Mouse (Mus musculus): ENCODE data around the gene Tsga10ip.

The Tsga10ip gene

GRCm38 (mm10) chr19:5402293-5402692, at the start of gene Tsga10ip:
Gene Tsga10ip (minus strand): TSS chr19:5402526.
- no peak for DNase-seq

DNA sequence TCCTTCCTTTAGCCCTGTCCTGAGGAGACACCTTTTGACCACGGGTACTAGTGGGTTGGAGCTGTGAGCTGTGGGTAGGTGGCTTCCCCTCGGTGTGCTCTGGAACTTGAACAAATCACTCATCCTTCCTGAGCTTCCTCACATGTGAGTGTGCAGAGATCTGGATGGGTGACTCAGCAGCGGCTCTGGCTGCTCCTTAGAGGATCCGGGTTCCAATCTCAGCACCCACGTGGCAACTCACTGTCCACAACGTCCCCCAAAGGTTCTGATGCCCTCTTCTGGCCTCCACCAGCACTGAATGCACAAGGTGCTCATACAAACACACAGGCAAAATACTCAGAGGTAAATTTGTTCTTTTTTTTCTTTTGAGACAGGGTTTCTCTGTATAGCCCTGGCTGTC, 49.4 kb upstream of the Tsga10ip start:
- DNase-seq = no peak

GRCm38 (mm10) chr19:5449673-5450072, 47.3 kb upstream of the Tsga10ip start:
- no peak for DNase-seq

GRCm38 (mm10) chr19:5448354-5449150, 46.2 kb upstream of the Tsga10ip start:
- no peak for DNase-seq

DNA sequence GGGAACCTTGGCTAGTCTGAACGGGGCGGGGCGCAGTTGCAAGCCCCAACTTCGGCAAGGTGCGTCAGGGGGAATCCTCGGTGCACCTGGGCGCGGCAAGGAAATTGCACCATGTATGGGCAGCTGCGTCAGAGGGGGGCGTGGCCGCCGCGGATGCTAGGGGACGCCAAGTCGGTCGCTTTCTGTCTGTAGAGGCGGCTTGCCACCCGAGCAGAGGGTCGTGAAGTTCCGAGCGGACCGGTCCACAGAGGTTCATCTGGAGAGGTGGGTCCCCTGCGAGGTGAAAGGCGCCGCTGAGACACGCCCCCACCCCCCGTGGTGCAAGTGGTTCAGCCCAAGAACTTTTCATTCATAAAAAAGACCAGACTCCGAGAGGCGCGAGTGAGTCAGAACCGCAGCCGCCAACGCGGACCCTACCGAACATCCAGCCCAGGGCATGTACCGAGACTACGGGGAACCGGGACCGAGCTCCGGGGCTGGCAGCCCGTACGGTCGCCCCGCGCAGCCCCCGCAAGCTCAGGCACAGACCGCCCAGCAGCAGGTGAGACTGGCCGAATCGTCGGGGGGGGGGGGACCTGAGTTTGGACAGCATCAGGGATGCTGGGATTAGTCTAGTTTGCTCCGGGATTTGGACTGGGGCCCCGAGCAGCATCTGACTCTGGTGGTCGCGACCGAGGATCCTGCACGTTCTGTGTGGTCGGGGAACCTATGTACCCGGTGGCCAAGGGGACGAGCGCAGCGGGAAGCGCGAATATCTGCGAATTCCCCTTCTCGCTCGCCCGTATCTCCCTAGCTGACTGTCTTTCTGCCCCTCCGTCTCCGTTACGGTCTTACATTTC, 45.4 kb upstream of the Tsga10ip start, which contains the start of gene Fosl1:
Gene Fosl1 (plus strand): TSS at position 33 of the 839 bp plus-strand sequence.
- peak; percentile 74 for DNase-seq

GRCm38 (mm10) chr19:5445747-5446146, 43.4 kb upstream of the Tsga10ip start:
- no peak for DNase-seq

DNA sequence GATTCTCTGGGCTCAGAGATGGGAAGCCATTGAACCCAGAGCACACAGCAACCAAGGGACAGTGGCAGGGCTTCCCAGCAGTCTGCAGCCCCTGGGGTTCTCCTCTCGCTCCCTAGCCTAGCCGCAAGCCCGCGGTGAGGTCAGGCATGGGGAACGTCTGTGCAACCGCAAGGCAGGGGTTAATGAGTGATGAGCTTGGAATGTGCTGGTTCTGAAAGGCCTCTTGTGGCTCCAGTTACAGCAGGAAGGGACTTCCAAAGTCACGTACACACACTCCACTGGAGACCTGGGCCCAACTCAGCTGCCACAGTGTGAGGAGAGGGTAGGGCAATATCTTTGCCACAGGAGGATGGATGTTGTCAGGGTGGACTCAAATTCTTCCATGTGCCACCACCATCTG, 42.6 kb upstream of the Tsga10ip start:
- DNase-seq = no peak

- no peak for DNase-seq
These were observed 42.1 kb upstream of the Tsga10ip start for GRCm38 (mm10) chr19:5444371-5444908.

- no peak for DNase-seq
These were observed 31.6 kb upstream of the Tsga10ip start for GRCm38 (mm10) chr19:5433951-5434350.

DNA sequence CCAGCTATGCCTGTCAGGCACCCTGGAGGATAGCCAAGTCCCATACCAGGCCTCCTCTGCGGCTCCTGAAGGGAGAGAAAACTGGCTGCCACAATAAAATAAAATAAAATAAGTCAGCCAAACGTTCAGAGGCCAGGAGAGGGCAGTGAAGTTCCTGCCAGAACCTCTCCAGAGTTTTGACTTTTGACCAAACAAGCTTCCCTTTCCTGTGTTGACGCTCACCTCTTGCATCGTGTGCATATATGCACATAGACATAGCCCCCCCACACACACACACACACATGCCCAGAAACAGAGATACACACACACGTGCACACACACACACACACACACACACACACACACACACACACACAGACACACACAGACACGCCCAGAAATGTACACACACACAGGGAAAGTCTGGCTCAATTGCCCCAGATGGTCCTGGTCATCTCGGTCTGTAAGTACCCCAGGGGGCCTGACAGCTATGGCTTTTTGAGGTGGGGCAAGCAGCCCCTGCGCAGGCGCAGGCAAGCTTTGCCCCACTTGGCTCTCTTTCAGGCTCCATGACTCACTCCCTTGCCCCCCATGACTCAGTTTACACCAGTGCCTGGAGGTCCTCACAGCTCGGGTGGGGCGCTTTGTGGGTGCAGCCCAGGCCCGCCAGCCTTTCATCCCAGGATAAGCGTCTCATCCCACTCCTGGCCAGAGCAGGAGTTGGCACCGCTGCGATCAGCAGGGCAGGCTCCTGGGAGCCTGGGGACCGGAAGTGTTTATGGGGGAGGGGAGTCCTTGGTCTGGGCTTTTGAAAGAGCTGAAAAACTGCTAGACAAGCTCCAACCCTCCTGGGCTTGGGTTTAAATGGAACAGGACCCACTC, 30.9 kb upstream of the Tsga10ip start:
- DNase-seq = no peak

DNA sequence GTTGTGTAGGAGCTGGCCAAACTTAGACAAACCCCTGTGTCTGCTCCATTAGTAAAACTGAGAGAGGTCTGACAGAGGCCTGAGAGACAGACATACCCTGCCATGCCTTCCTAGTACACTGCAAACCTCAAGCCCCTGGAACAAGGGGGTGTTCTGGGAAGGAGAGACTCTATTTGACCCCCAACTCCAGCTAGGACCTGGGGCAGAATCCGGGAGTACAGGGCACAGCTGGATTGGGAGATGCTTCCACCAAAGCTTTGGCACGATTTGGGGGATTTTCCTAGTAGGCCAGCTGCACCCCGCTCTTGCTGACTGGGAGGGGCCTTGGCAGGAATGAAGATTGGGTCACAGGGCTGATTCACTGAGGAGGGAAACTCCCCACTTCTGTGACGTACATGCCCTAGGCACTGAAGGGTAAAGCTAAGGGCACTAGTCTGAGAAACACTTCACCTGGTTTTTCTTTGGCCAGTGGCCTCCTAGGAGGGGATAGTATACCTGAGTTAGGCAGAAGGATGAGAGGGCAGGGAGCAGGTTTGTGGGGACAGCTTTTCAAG, 29.7 kb upstream of the Tsga10ip start:
- no peak for DNase-seq

- DNase-seq = no peak
These were observed 28.1 kb upstream of the Tsga10ip start for GRCm38 (mm10) chr19:5430408-5430807.

- DNase-seq = peak; percentile 19
These were observed 27.5 kb upstream of the Tsga10ip start for GRCm38 (mm10) chr19:5429806-5430205.

- no peak for DNase-seq
These were observed 26.9 kb upstream of the Tsga10ip start for GRCm38 (mm10) chr19:5429219-5429618.

GRCm38 (mm10) chr19:5428083-5428482, 25.8 kb upstream of the Tsga10ip start:
- DNase-seq = no peak

DNA sequence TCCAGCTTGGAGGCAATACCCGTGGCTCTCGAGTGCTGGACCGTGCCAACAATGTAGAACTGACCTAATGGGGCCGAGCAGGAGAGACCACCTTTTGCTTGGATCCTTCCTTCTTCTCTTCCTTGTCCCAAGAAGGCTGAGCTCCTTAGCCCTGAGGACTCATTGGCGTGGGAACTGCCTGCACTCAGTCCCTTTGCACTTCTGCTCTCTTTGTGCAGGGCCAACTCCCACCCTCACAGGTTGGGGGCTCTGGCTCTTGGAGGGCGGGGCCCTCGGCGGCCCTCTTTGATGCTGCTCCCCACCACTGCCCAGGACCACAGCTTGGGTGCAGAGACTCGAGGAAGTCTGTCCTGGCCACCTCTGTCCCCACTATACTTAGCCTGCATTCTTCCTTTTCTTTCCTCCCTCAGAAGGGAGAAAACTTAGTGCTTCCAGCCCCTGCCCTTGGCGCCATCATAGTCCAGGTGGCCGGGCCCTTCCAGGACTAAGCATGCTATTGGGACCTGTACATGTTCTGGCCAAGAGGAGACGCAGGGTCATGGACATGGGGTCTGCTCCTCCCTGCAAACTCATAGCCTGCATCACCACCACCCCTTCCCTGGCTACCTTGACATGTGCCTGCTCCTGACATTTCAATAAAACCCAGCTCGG, 24.4 kb upstream of the Tsga10ip start:
- DNase-seq = no peak

GRCm38 (mm10) chr19:5425906-5426565, 23.7 kb upstream of the Tsga10ip start:
- no peak for DNase-seq

GRCm38 (mm10) chr19:5424782-5425741, 22.7 kb upstream of the Tsga10ip start, which contains the start of the genes Drap1 and AI837181:
Gene Drap1 (minus strand): TSS chr19:5424979.
Gene AI837181 (plus strand): TSS chr19:5425144.
- DNase-seq = peak; percentile 91

DNA sequence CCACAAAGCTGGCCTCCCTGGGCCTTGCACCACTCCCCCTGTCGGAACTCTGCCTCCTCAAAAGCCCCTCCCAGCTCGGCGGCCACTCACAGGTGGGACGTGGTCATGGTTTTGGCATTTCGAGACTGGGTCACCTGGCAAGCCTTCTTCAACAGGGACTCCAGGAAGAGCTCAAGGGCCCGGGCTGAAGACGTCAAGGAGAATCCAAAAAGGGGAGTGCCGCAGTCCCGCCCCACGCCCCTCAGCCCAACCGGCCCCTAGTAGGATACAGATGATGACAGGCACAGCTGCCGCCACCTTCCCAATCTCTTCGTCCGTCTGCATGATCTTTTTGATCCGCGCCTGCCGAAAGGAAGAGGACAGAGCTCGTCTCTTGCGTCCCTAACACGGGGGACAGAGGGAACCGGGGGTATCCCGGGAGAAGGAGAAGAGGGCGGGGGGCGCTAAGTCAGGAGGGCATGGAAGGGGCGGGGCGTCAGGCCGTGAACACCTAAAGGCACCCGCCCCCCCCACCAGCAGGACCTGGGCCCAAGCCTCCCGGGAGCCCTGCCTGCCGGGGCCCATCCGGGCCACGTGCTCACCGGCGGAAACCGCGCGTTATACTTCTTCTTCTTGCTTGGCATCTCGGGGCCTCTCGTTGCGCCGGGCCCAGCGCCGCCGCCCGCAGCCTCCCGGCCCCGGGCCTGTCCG, 21.9 kb upstream of the Tsga10ip start:
- DNase-seq = peak; percentile 71
